Mouse (Mus musculus) layer of hippocampus, adult 2 months (tissue): ENCODE data around the gene Mus81. TPM values are rescaled to one million over a fixed set of nuclear protein-coding genes. Genes with fewer than 3 reads are reported as not detected.

Source experiments
- DNase-seq, 2 experiments: peaks; one replicate each; pipeline ENCODE4 v3.0.0; 2022; ENCODE audit warnings: low spot score in 2 of 2
- H3K27ac ChIP-seq: fragments of 200-600 bp; 2 replicates; pipeline ENCODE4 v1.8.1; 2022
- H3K4me3 ChIP-seq: fragments of 200-600 bp; 2 replicates; pipeline ENCODE4 v1.8.1; 2022; ENCODE audit warnings: mild to moderate bottlenecking
- CTCF ChIP-seq: fragments of 200-600 bp; conservative IDR thresholded peaks from 2 replicates; pipeline ENCODE4 v1.8.1; 2022; ENCODE audit warnings: antibody characterized with exemption, mild to moderate bottlenecking, moderate library complexity
- total RNA-seq, 2 experiments: library from RNA; stranded (reverse); gene quantifications; 2 replicates each; pipeline ENCODE4 v1.2.3; 2021

Gene Mus81
- total RNA-seq, 2 experiments from 2014 or later, result 40.9 to 42.9 TPM

DNA sequence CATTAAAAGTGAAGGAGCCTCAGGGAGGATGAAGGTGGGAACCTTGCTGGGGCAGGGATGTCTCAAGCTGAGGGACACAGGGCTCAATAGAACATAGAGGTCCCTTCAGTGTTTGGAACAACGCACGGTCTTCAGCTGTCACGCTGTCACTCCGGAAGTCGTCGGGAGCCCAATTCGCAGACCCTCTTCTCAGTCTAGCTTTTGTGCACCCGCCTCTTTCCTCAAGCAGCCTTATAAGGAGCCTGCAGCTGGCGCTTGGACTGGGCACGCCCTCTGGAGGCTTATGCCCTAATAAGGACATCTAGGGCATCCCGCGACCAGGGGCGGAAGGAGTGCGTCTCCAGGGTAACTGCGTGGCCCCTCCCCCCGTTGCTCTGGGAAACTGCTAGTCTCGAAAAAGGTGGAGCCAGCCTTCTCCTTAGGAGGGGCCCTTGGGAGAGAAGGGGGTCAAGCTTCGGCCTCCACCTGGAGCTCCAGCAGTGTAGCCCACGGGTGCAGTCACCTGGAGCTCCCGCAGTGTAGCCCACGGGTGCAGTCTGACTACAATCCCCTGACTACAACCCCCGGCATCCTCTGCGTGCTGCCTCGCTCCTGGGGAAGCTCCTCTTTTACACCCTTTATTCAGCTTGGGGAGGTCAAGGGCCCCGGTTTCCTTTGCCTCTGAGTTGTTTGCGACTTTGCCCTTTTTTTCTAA, 823 bp upstream of the Mus81 start:
- peak; percentile 96 to 97 for DNase-seq
- peak overlapping the region; percentile 95 for H3K27ac ChIP-seq
- peak overlapping the region; percentile 100 for H3K4me3 ChIP-seq
- peak; percentile 23 for TF ChIP-seq CTCF

DNA sequence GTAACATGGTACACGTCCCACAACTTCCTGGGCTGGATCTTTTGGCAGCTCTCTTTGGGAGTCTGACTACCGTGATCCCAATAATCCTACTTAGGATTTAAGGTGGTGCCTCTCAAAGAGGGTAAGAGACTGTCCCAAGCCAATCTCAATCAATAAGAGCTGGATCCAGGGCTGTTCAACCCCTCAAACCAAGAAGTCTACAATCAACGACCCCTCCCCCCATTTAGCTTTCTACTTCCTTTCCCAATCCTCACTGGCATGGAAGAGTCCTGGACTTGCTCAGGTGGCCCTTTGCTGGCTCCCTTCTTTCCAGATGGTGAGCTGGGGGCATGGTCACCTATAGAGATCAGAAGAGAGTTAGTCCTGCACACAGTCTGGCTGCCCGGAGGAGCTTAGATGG, 1.4 kb downstream of the Mus81 start:
- H3K27ac ChIP-seq, result 0 out of 2 replicates have a peak overlapping the region, but pooled peaks have one; percentile 95
- no peak overlapping the region for H3K4me3 ChIP-seq
- TF ChIP-seq CTCF, result no peak
- DNase-seq, result no peak

DNA sequence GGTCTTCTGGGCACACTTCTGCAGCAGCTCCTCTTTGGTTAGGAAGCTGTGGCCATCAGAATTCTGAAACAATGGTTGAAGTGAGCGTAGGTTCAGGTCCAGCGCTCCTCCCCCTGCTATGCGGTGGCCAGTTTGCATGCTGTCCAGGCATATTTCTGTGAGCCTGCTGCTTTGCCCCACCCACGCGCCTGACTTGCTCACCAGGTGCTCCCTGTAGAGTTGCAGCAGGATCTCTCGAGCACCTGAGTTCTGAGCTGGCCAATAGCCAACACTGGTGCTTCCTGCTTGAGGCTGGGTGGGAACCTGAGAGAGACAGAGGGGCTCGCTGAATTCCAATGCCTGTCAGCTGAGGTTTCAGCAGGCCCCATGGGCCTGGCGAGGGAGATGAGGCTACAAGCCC, 1.9 kb downstream of the Mus81 start:
- Histone ChIP-seq H3K4me3 (no peak overlapping the region), H3K27ac (no peak overlapping the region)
- no peak for TF ChIP-seq CTCF
- no peak for DNase-seq

DNA sequence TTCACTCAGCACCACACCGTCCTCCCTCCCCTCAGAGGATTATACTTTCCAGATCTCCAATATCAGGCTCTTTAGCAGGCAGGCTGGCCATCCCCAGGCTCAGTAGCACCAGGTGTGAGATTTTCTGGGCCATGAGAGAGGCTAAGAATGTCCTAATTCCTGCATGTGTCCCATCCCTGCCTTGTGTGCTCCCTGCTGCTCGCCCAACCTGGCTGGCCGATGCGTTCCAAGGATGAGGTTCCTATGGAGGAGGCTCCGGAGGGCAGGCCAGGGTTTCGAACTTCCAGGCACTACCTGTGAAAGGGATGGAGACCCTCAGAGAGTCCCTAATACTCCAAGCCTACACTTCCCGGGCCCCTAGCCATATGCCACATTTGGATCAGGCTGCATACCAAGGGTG, 2.4 kb downstream of the Mus81 start:
- Histone ChIP-seq H3K27ac (no peak overlapping the region), H3K4me3 (no peak overlapping the region)
- no peak for DNase-seq
- TF ChIP-seq CTCF, result no peak

DNA sequence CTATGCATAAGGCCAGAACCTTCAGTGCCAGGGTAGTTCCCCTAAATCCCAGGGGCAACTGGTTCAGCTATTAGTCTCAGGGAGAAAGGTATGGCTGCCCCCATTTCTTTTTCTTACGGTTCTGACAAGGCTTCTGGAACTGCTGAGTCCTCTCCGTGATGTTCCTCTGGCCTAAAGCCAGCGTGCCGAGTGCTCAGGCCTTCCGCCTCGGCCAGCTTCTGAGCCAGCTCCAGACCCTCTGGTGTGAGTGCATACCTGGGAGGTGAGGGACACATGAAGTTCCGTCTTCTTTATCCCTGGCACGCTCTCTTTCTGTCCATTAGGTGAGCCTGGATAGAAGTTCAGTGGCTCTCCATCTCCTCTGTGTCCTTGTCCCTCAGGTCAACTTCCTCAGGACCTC, 2.8 kb downstream of the Mus81 start:
- no peak overlapping the region for H3K4me3 ChIP-seq
- H3K27ac ChIP-seq, result no peak overlapping the region
- no peak for TF ChIP-seq CTCF
- DNase-seq, result no peak

DNA sequence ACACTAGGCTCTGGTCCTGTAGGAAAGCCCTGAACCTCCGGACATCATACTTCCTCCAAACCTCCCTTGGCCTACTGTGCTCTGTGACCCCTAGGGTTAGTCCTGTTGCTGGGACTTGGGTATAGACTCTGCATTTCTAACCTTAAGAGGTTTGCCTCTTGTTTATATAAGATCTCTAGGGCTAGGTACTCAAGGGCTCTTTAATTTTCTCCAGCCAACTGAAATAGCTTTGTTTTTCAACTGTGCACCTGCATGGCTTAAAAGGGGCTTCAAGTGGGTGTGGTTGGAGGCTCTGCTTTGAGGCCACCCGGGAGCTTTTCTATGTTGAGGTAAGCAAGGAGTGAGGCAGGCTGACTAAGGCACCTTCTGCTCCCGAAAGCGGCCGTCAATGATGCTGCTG, 3.7 kb downstream of the Mus81 start:
- no peak for TF ChIP-seq CTCF
- Histone ChIP-seq H3K27ac (no peak overlapping the region), H3K4me3 (no peak overlapping the region)
- no peak for DNase-seq

DNA sequence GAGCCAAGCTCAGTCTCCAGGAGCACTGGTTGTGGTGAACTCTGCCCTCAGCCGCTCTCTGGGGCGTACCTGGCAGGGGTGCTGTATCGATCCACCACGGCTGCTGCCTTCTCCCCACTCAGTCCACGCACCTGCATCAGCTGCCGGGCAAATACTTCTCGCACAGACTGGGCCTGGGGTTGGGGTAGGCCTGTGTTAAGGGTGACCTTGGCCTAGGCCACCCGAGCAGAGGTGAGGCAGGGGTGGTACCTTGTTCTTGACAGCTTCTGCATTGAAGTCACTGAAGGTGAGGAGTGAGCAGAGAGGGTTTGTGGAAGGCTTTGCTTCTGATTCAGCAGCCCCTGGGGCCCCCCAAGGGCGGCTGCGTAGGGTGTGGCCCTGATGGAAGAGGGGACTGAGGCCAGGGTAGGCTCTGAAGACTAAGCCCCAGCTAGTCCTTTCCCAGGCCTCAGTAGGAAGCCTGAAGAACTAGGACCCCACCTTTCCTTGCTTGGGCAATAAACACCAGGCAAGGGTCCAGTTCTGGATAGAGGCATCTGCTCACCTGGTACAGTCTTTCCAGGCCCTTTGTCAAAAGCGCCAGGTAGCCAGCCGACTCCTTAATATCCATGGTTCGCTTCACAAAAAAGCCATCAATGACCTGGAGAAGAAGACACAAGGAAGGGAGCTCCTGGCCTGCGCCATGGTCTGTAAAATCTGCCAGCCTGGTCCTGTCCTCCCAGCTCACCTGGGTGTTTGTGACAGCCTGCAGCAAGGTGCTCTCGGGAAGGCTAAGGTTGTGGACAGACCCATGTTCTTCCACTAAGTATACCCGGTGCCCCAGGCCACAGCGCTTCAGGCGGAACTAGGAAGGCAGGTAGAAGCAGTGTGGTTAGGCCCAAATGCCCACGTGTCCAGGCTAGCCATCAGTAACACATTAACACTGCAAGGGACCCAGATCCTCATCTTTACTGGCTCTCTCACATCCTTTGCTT, 4.5 kb downstream of the Mus81 start:
- no peak for TF ChIP-seq CTCF
- DNase-seq, result no peak
- Histone ChIP-seq H3K4me3 (no peak overlapping the region), H3K27ac (no peak overlapping the region)

GRCm38 (mm10) chr19:5481398-5481797, 6.8 kb downstream of the Mus81 start:
- no peak overlapping the region for H3K27ac ChIP-seq
- TF ChIP-seq CTCF, result no peak
- H3K4me3 ChIP-seq, result no peak overlapping the region
- no peak for DNase-seq

GRCm38 (mm10) chr19:5480016-5480415, 8.2 kb downstream of the Mus81 start:
- no peak overlapping the region for H3K4me3 ChIP-seq
- no peak overlapping the region for H3K27ac ChIP-seq
- DNase-seq, result no peak
- no peak for TF ChIP-seq CTCF

- no peak overlapping the region for H3K4me3 ChIP-seq
- TF ChIP-seq CTCF, result no peak
These were observed 10.4 kb downstream of the Mus81 start for GRCm38 (mm10) chr19:5477668-5478300.

DNA sequence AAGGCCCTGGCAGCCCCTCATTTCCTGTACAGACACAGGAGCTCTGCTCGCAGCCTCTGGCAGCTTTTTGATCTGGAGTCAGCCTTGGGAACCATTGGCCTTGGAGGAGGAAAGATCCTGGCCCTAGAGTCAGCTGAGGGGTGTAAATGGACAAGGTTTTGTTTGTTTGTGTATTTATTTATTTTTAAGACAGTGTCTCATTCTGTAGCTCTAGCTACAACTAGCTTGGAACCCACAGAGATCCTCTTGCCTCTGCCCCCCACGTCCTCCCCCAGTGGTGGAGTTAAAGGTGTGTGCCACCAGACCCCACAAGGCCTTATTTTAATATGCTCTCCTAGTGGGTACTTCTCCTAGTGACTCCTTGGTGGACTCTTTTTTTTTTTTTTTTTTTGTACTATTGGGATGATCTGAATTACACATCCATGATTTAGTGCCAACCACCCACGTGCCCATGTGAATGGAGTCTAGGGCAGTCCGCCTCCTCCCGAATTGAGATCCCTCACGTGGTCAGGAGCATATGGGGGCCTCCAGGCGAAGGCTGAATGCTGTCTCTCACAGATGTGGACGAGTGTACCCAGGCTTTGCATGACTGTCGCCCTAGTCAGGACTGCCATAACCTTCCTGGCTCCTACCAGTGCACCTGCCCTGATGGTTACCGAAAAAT, 11.1 kb downstream of the Mus81 start:
- peak in 1 of 2 experiments; percentile 42 for DNase-seq
- no peak for TF ChIP-seq CTCF
- no peak overlapping the region for H3K27ac ChIP-seq
- H3K4me3 ChIP-seq, result no peak overlapping the region

More at GRCm38 (mm10) chr19:5477668-5478300, 10.4 kb downstream of the Mus81 start:
- no peak for DNase-seq
- H3K27ac ChIP-seq, result no peak overlapping the region

DNA sequence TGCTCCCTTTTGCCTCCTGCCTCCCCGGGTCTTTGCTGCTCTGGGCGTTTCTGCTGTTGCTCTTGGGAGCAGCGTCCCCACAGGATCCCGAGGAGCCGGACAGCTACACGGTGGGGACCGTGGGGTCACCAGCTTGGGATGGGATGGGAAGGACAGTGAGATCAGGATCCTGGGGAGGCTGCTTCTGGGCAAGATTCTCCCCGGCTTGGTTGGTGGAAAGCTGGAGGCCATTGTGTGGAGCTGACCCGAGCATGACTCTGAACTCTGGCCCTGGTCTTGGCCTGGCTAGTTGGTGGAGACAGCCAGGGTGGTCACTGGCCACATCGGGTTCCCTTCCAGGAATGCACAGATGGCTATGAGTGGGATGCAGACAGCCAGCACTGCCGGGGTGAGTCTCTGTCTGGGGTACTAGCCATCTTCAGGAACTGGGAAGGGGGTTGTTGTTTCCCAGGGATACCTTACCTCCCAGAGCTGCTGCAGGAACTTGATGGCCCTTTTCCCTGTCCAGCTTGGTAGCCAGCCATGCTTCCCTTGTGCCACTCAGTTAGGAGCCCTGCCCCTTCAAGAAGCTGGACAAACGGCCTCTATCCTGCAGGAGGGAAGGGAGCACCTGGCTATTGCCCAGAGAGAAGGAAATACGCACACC, 13.0 kb downstream of the Mus81 start:
- no peak for TF ChIP-seq CTCF
- Histone ChIP-seq H3K27ac (peak overlapping the region; percentile 82), H3K4me3 (peak overlapping the region; percentile 55)
- no peak for DNase-seq
